Mouse (Mus musculus): ENCODE data around the gene Cep55. TPM values are rescaled to one million over a fixed set of nuclear protein-coding genes. Genes with fewer than 3 reads are reported as not detected.

Gene Cep55
- polyA plus RNA-seq, 1 experiment = 11.7 TPM

DNA sequence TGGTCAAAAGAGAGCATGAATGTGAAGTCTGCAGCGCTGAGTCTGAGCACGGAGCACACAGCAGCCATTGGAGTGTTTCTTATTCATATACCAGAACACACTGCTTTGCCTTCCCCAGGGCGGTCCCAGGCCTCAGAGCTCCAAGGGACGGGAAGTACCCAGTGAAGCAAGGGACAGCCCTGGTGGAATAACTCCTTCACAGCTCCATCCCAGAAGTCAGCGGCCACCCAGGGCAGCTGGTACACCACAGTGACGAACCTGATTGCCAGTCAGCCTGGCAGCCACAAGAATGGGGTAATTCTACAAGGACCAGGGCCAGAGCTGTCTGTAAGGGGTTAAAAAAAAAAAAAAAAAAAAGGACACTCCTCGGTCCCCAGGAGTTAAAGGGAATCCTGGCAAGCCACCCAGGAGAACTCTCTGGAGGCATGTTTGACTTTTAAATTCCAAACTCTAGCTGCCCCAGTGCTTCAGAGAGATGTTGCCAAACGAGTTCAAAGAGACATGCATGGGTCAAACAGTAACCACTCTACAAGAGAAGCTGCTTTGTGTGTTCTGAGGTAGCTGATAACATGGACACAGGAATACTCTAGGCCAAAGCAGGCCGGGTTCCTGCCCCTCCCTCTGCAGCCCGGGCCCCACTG lies 26.8 kb upstream of the Cep55 start:
- H3K27me3 ChIP-seq (ENCODE audit: control insufficient read depth, insufficient read depth, insufficient read length) = no peaks in the 10 kb centered on the region
- TF ChIP-seq MYOD1 (IDR thresholded peaks at IDR 0.05; ENCODE audit: control insufficient read depth, insufficient read length, low read depth) (no peak), MAX (IDR thresholded peaks at IDR 0.05) (no peak), USF1 (IDR thresholded peaks at IDR 0.05; ENCODE audit: low read depth) (no peak), FOSL1 (IDR thresholded peaks at IDR 0.05; ENCODE audit: insufficient read depth, low read length, poor library complexity, severe bottlenecking) (no peak), CTCF (IDR thresholded peaks at IDR 0.05; ENCODE audit: control insufficient read depth, insufficient read depth, insufficient read length) (no peak), CEBPB (IDR thresholded peaks at IDR 0.05; ENCODE audit: low read depth) (no peak), MYOG (IDR thresholded peaks at IDR 0.05; ENCODE audit: control insufficient read depth, extremely low read depth, insufficient read length) (no peak)
- peaks cover 85% of the 10 kb centered on the region for H3K79me2 ChIP-seq (ENCODE audit: control insufficient read depth, insufficient read depth)
- peaks cover 59% of the 10 kb centered on the region for H3K79me3 ChIP-seq (ENCODE audit: low read depth)
- no peak overlapping the region for H3ac ChIP-seq (ENCODE audit: control insufficient read depth, insufficient read length, low read depth)
- H3K4me3 ChIP-seq (ENCODE audit: insufficient read depth, poor library complexity, severe bottlenecking) = no peak overlapping the region
- H3K36me3 ChIP-seq (ENCODE audit: control insufficient read depth, insufficient read depth) = peaks cover 36% of the 10 kb centered on the region

DNA sequence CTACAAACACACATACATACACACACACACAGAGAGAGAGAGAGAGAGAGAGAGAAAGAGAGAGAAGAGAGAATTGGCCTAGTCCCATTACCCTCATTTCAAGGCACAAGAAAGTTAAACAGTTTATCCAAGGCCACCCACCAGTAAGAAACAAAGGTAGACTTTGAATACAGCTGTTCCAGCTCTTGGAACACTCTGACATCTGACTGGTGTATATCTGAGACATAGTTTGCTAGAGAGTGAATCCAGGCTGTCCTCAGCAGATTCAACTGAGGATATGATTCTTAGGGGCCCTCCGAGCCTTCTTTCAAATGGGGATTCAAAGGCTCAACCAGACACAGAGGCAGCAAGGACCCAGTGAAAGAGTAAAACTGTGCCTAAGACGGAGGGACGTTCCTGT lies 25.5 kb upstream of the Cep55 start:
- Histone ChIP-seq H3K36me3 (ENCODE audit: control insufficient read depth, insufficient read depth) (peaks cover 31% of the 10 kb centered on the region), H3K27me3 (ENCODE audit: control insufficient read depth, insufficient read depth, insufficient read length) (no peaks in the 10 kb centered on the region), H3K79me2 (ENCODE audit: control insufficient read depth, insufficient read depth) (peaks cover 87% of the 10 kb centered on the region), H3ac (ENCODE audit: control insufficient read depth, insufficient read length, low read depth) (no peak overlapping the region), H3K4me3 (ENCODE audit: insufficient read depth, poor library complexity, severe bottlenecking) (no peak overlapping the region), H3K79me3 (ENCODE audit: low read depth) (peaks cover 65% of the 10 kb centered on the region)
- TF ChIP-seq USF1 (IDR thresholded peaks at IDR 0.05; ENCODE audit: low read depth) = no peak
- TF ChIP-seq CEBPB (IDR thresholded peaks at IDR 0.05; ENCODE audit: low read depth) = no peak
- no peak for TF ChIP-seq MYOD1 (IDR thresholded peaks at IDR 0.05; ENCODE audit: control insufficient read depth, insufficient read length, low read depth)
- no peak for TF ChIP-seq CTCF (IDR thresholded peaks at IDR 0.05; ENCODE audit: control insufficient read depth, insufficient read depth, insufficient read length)
- TF ChIP-seq MAX (IDR thresholded peaks at IDR 0.05) = no peak
- TF ChIP-seq MYOG (IDR thresholded peaks at IDR 0.05; ENCODE audit: control insufficient read depth, extremely low read depth, insufficient read length) = no peak
- TF ChIP-seq FOSL1 (IDR thresholded peaks at IDR 0.05; ENCODE audit: insufficient read depth, low read length, poor library complexity, severe bottlenecking) = no peak

DNA sequence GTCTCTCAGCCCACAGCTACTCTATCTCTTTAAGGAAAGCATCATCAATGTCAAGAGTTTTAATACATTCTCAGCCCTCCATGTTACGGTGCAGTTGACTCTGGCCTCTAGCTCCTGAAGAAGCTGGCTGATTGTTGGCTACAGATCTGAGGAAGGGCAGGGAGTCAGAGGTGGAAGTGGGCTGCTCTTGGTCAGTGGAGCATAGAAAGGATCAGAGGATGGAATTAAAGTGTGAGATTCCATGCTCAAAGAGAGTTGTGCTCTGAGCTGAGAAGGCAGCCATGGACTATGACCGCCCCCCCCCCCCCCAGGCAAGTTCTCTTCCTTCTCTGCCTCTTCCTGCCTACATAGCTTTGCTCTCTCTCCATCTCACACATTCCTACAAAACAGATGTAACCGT lies 24.9 kb upstream of the Cep55 start:
- H3K27me3 ChIP-seq (ENCODE audit: control insufficient read depth, insufficient read depth, insufficient read length) = no peaks in the 10 kb centered on the region
- peaks cover 31% of the 10 kb centered on the region for H3K36me3 ChIP-seq (ENCODE audit: control insufficient read depth, insufficient read depth)
- peaks cover 87% of the 10 kb centered on the region for H3K79me2 ChIP-seq (ENCODE audit: control insufficient read depth, insufficient read depth)
- H3ac ChIP-seq (ENCODE audit: control insufficient read depth, insufficient read length, low read depth) = no peak overlapping the region
- no peak overlapping the region for H3K4me3 ChIP-seq (ENCODE audit: insufficient read depth, poor library complexity, severe bottlenecking)
- TF ChIP-seq MYOG (IDR thresholded peaks at IDR 0.05; ENCODE audit: control insufficient read depth, extremely low read depth, insufficient read length) (no peak), FOSL1 (IDR thresholded peaks at IDR 0.05; ENCODE audit: insufficient read depth, low read length, poor library complexity, severe bottlenecking) (no peak), CEBPB (IDR thresholded peaks at IDR 0.05; ENCODE audit: low read depth) (no peak), CTCF (IDR thresholded peaks at IDR 0.05; ENCODE audit: control insufficient read depth, insufficient read depth, insufficient read length) (no peak), USF1 (IDR thresholded peaks at IDR 0.05; ENCODE audit: low read depth) (no peak), MYOD1 (IDR thresholded peaks at IDR 0.05; ENCODE audit: control insufficient read depth, insufficient read length, low read depth) (no peak), MAX (IDR thresholded peaks at IDR 0.05) (no peak)
- H3K79me3 ChIP-seq (ENCODE audit: low read depth) = peaks cover 70% of the 10 kb centered on the region

GRCm38 (mm10) chr19:38030673-38031137 lies 24.1 kb upstream of the Cep55 start:
- Histone ChIP-seq H3K27me3 (ENCODE audit: control insufficient read depth, insufficient read depth, insufficient read length) (no peaks in the 10 kb centered on the region), H3K79me2 (ENCODE audit: control insufficient read depth, insufficient read depth) (peaks cover 93% of the 10 kb centered on the region), H3ac (ENCODE audit: control insufficient read depth, insufficient read length, low read depth) (no peak overlapping the region), H3K79me3 (ENCODE audit: low read depth) (peaks cover 78% of the 10 kb centered on the region), H3K36me3 (ENCODE audit: control insufficient read depth, insufficient read depth) (peaks cover 36% of the 10 kb centered on the region), H3K4me3 (ENCODE audit: insufficient read depth, poor library complexity, severe bottlenecking) (no peak overlapping the region)
- no peak for TF ChIP-seq CTCF (IDR thresholded peaks at IDR 0.05; ENCODE audit: control insufficient read depth, insufficient read depth, insufficient read length)
- TF ChIP-seq MYOG (IDR thresholded peaks at IDR 0.05; ENCODE audit: control insufficient read depth, extremely low read depth, insufficient read length) = no peak
- no peak for TF ChIP-seq USF1 (IDR thresholded peaks at IDR 0.05; ENCODE audit: low read depth)
- no peak for TF ChIP-seq CEBPB (IDR thresholded peaks at IDR 0.05; ENCODE audit: low read depth)
- TF ChIP-seq FOSL1 (IDR thresholded peaks at IDR 0.05; ENCODE audit: insufficient read depth, low read length, poor library complexity, severe bottlenecking) = no peak
- no peak for TF ChIP-seq MYOD1 (IDR thresholded peaks at IDR 0.05; ENCODE audit: control insufficient read depth, insufficient read length, low read depth)
- no peak for TF ChIP-seq MAX (IDR thresholded peaks at IDR 0.05)

DNA sequence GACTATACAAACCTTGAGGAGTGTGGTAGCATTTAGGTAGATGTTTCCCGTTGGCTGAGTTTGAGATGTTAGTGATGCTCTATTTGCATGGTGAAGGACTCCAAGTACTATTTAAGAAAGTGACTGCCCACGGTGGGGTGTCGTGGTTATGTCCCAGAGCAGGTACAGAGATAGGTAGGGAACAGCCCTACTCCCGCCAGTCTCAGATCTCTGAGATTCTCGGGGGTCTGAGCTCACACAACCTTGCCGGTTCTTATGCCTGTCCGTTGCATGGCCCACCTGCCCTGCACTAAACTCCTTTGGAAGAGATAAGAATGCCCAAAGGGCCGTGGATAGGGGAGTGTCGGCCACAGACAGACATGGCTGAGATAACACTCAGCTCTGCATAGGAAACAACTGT lies 23.7 kb upstream of the Cep55 start:
- H3K4me3 ChIP-seq (ENCODE audit: insufficient read depth, poor library complexity, severe bottlenecking) = no peak overlapping the region
- H3K79me3 ChIP-seq (ENCODE audit: low read depth) = peaks cover 81% of the 10 kb centered on the region

More for the DNA sequence above, 23.7 kb upstream of the Cep55 start:
- Histone ChIP-seq H3K36me3 (ENCODE audit: control insufficient read depth, insufficient read depth) (peaks cover 36% of the 10 kb centered on the region), H3K27me3 (ENCODE audit: control insufficient read depth, insufficient read depth, insufficient read length) (no peaks in the 10 kb centered on the region), H3ac (ENCODE audit: control insufficient read depth, insufficient read length, low read depth) (no peak overlapping the region), H3K79me2 (ENCODE audit: control insufficient read depth, insufficient read depth) (peaks cover 93% of the 10 kb centered on the region)
- TF ChIP-seq USF1 (IDR thresholded peaks at IDR 0.05; ENCODE audit: low read depth) = no peak
- no peak for TF ChIP-seq MAX (IDR thresholded peaks at IDR 0.05)
- no peak for TF ChIP-seq CTCF (IDR thresholded peaks at IDR 0.05; ENCODE audit: control insufficient read depth, insufficient read depth, insufficient read length)
- TF ChIP-seq CEBPB (IDR thresholded peaks at IDR 0.05; ENCODE audit: low read depth) = no peak
- no peak for TF ChIP-seq FOSL1 (IDR thresholded peaks at IDR 0.05; ENCODE audit: insufficient read depth, low read length, poor library complexity, severe bottlenecking)
- TF ChIP-seq MYOD1 (IDR thresholded peaks at IDR 0.05; ENCODE audit: control insufficient read depth, insufficient read length, low read depth) = no peak
- TF ChIP-seq MYOG (IDR thresholded peaks at IDR 0.05; ENCODE audit: control insufficient read depth, extremely low read depth, insufficient read length) = no peak
